Mouse (Mus musculus) stomach, embryonic 14.5 days (tissue): ENCODE measurements around the gene Ube2v1. TPM values are rescaled to one million over a fixed set of nuclear protein-coding genes. Genes with fewer than 3 reads are reported as not detected.
A peak's percentile ranks its signal among the peaks of the same experiment; 100 is the strongest.

Source experiments
- ATAC-seq: fragments of 200-750 bp; cut with Nextera tagmentation; 2 replicates; pipeline ENCODE4 v1.8.0; 2017; ENCODE audit warnings: low read depth, moderate TSS enrichment; ENCODE audit not compliant: insufficient number of reproducible peaks, insufficient read depth, low FRiP score
- H3K27ac ChIP-seq: fragments of 300-500 bp; sonication (generic); 2 replicates; pipeline ENCODE4 v1.5.1; 2014; ENCODE audit warnings: mild to moderate bottlenecking, low read length, moderate library complexity, mixed read lengths
- H3K27me3 ChIP-seq: fragments of 300-500 bp; sonication (generic); 2 replicates; pipeline ENCODE4 v1.6.1; 2014; ENCODE audit warnings: low read length, control low read depth, mixed read lengths; ENCODE audit not compliant: control insufficient read depth, insufficient read depth
- H3K36me3 ChIP-seq: fragments of 300-500 bp; sonication (generic); 2 replicates; pipeline ENCODE4 v1.6.1; 2014; ENCODE audit warnings: mild to moderate bottlenecking, control low read depth, low read length, moderate library complexity, mixed read lengths; ENCODE audit not compliant: control insufficient read depth, insufficient read depth
- H3K4me1 ChIP-seq: fragments of 300-500 bp; sonication (generic); 2 replicates; pipeline ENCODE4 v1.6.1; 2014; ENCODE audit warnings: low read length, control low read depth, mixed read lengths; ENCODE audit not compliant: control insufficient read depth, insufficient read depth
- H3K4me2 ChIP-seq: fragments of 300-500 bp; sonication (generic); replicated peaks from 2 replicates; pipeline ENCODE4 v1.6.1; 2014; ENCODE audit warnings: low read depth, low read length, control low read depth
- H3K4me3 ChIP-seq: fragments of 300-500 bp; sonication (generic); 2 replicates; pipeline ENCODE4 v1.5.1; 2014; ENCODE audit warnings: low read depth, low read length, control low read depth
- H3K9ac ChIP-seq: fragments of 300-500 bp; sonication (generic); replicated peaks from 2 replicates; pipeline ENCODE4 v1.6.1; 2014; ENCODE audit warnings: low read depth, mild to moderate bottlenecking, control low read depth, low read length, moderate library complexity, mixed read lengths
- H3K9me3 ChIP-seq: fragments of 300-500 bp; sonication (generic); 2 replicates; pipeline ENCODE4 v1.6.1; 2016; ENCODE audit warnings: low read depth, low read length, control low read depth; ENCODE audit not compliant: control insufficient read depth
- WGBS: fragments of 180-500 bp; shearing (Covaris S2); extraction: QIAGEN DNeasy Blood & Tissue Kit; methylation state at CpG from one replicate; pipeline ENCODE4 v1.1.7; 2014; 5-methylcytosine and 5-hydroxymethylcytosine counted together
- microRNA-seq: library from miRNA; unstranded; fragments of <30 nt; microRNA quantifications from one replicate; pipeline ENCODE4, GENCODE M21; 2016
- polyA plus RNA-seq: library from polyadenylated mRNA; unstranded; fragments of >200 nt; fragmentation: Nextera tagmentation; extraction: Ambion mirVana; gene quantifications from 2 replicates; pipeline ENCODE4 v1.2.1, GENCODE M21; 2014

Ube2v1 gene
- polyA plus RNA-seq, 1 experiment from 2014 or later, result 252 TPM

DNA sequence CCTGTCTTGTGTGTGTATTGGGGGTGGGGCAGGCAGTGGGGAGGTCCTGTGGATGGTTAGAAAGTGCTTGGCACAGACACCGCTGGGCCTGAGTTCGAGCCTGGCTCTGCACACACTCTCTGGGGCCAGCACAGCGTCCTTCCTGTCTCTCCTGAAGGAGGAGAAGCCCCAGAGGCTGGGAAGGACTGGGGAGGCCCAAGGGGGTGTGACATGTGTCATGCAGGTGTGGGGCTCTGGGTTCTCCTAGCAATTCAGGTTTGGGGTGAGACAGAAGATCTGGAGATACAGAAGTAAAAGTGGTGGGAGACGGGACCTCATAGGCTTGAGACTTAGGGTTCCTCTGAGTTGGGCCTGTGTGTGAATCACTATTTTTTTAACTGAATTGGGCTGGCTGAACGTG, 68.9 kb downstream of the Ube2v1 start:
- no peak overlapping the region for H3K4me2 ChIP-seq
- H3K27ac ChIP-seq, result 0 out of 2 replicates have a peak overlapping the region, but pooled peaks have one; percentile 27
- H3K4me3 ChIP-seq, result no peak overlapping the region
- H3K9ac ChIP-seq, result no peak overlapping the region
- 71% methylated on average over 5 of the region's 5 CpGs for WGBS
- no peak for ATAC-seq
- H3K9me3 ChIP-seq, result no peaks in the 10 kb centered on the region
- H3K4me1 ChIP-seq, result peaks cover 33% of the 10 kb centered on the region
- no peaks in the 10 kb centered on the region for H3K27me3 ChIP-seq
- H3K36me3 ChIP-seq, result no peaks in the 10 kb centered on the region

DNA sequence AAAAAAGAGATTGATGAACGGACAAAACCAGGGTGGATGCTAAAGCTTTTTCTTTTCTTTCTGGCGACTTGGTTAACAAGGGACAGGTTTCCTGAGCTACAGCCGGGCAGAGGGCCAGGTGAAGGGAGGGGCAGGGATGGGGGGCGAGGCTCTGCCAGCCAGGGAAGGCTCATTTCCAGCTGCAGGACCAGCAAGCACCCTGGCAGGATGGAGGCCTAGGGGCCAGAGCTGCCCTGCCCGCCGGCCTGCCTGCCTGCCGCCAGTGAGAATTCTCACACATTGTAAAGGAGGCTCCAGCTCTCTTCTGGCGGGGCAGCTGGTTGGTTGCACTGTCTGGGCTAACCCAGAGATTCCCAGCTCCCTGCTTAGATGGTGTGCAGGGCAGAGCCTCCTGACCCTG, 69.8 kb downstream of the Ube2v1 start:
- no peak for ATAC-seq
- H3K4me1 ChIP-seq, result peaks cover 33% of the 10 kb centered on the region
- no peak overlapping the region for H3K4me3 ChIP-seq
- no peaks in the 10 kb centered on the region for H3K36me3 ChIP-seq
- no peak overlapping the region for H3K4me2 ChIP-seq
- no peak overlapping the region for H3K9ac ChIP-seq
- H3K27me3 ChIP-seq, result no peaks in the 10 kb centered on the region
- H3K9me3 ChIP-seq, result no peaks in the 10 kb centered on the region
- 37% methylated on average over 8 of the region's 8 CpGs for WGBS
- no peak overlapping the region for H3K27ac ChIP-seq

DNA sequence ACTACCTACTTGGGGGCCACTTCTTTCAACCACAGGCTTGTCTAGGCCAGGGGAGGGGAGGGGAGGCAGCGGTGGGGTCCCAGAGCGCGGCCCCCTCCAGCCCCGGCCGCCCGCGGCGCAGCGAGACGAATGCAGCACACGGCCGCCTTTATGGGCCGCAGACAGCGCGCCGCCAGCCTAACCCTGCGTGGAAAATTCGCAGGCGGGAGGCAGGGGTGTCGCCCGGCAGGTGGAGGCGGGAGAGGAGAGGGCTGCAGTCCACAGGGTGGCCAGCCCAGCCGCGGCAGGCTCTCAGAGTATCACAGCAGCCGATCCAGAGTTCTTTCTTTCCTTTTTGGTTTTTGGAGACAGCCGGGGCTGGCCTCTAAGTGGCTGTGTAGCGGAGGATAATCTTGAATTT, 72.5 kb downstream of the Ube2v1 start:
- no peak overlapping the region for H3K27ac ChIP-seq
- H3K36me3 ChIP-seq, result no peaks in the 10 kb centered on the region
- 16% methylated on average over 19 of the region's 27 CpGs for WGBS
- peaks cover 19% of the 10 kb centered on the region for H3K4me1 ChIP-seq
- H3K9ac ChIP-seq, result no peak overlapping the region
- ATAC-seq, result no peak
- peak overlapping the region; percentile 5; the same call in 1 of the 2 replicates for H3K4me3 ChIP-seq
- H3K4me2 ChIP-seq, result peak overlapping the region; percentile 36
- H3K9me3 ChIP-seq, result no peaks in the 10 kb centered on the region
- no peaks in the 10 kb centered on the region for H3K27me3 ChIP-seq

Small RNA genes within 50 kb of the gene (microRNA-seq; reads per million reads assigned to microRNA genes)
- gene Gm22355, result not detected

Other genes starting within 250 kb of the Ube2v1 start
- 26.2 and 27.5 TPM in 2 replicates for gene Slc9a8, start 210.4 kb downstream of the Ube2v1 start, polyA plus RNA-seq
- 78.2 and 83.2 TPM in 2 replicates for gene Rnf114, start 139.4 kb downstream of the Ube2v1 start, polyA plus RNA-seq
- 11.2 and 13.1 TPM in 2 replicates for gene Spata2, start 139.2 kb downstream of the Ube2v1 start, polyA plus RNA-seq
- gene Snai1, start 93.9 kb downstream of the Ube2v1 start, polyA plus RNA-seq, result 11.6 and 12.9 TPM in 2 replicates
- gene Gm20431, start 29.4 kb upstream of the Ube2v1 start, polyA plus RNA-seq, result 7.9 and 8.1 TPM in 2 replicates
- gene Cebpb, start 56.8 kb upstream of the Ube2v1 start, polyA plus RNA-seq, result 1.3 and 2.0 TPM in 2 replicates
- 38.9 and 40.7 TPM in 2 replicates for gene Tmem189, start 57.7 kb upstream of the Ube2v1 start, polyA plus RNA-seq